Mouse (Mus musculus) megakaryocyte, embryonic 14.5 days (primary cell): ENCODE results near the gene Hdac7.

Experiments
- FLI1 ChIP-seq: IDR thresholded peaks from 2 replicates; pipeline ENCODE4 v1.6.1; 2012; ENCODE audit warnings: low read length, inconsistent platforms, mixed read lengths
- GATA1 ChIP-seq: IDR thresholded peaks from 3 replicates; pipeline ENCODE4 v1.6.1; 2012; ENCODE audit warnings: mixed read lengths, low read length, inconsistent platforms, borderline replicate concordance

- TF ChIP-seq GATA1, result no peak
- no peak for TF ChIP-seq FLI1
These were observed 60.2 kb downstream of the Hdac7 start for GRCm38 (mm10) chr15:97784092-97784559.
